Mouse (Mus musculus) stomach, postnatal 0 days (tissue): ENCODE data around the gene Cnp. TPM values are rescaled to one million over a fixed set of nuclear protein-coding genes. Genes with fewer than 3 reads are reported as not detected.

Experiments
- ATAC-seq: fragments of 200-750 bp; cut with Nextera tagmentation; 2 replicates; pipeline ENCODE4 v1.8.0; 2017; ENCODE audit not compliant: low FRiP score, low TSS enrichment
- DNase-seq: peaks from one replicate; pipeline ENCODE4 v3.0.0-alpha.2; 2016; ENCODE audit warnings: low spot score
- H3K27ac ChIP-seq: fragments of 300-500 bp; sonication (generic); replicated peaks from 2 replicates; pipeline ENCODE4 v1.5.1; 2014; ENCODE audit warnings: mild to moderate bottlenecking, control low read depth
- H3K27me3 ChIP-seq: fragments of 300-500 bp; sonication (generic); 2 replicates; pipeline ENCODE4 v1.6.1; 2014; ENCODE audit warnings: low read length; ENCODE audit not compliant: control insufficient read depth, insufficient read depth
- H3K36me3 ChIP-seq: fragments of 300-500 bp; sonication (generic); 2 replicates; pipeline ENCODE4 v1.6.1; 2014; ENCODE audit warnings: low read length, mixed read lengths; ENCODE audit not compliant: control insufficient read depth, insufficient read depth
- H3K4me1 ChIP-seq: fragments of 300-500 bp; sonication (generic); replicated peaks from 2 replicates; pipeline ENCODE4 v1.6.1; 2014; ENCODE audit warnings: antibody characterized with exemption; ENCODE audit not compliant: control insufficient read depth, insufficient read depth
- H3K4me2 ChIP-seq: fragments of 300-500 bp; sonication (generic); replicated peaks from 2 replicates; pipeline ENCODE4 v1.6.1; 2014; ENCODE audit warnings: low read depth, mild to moderate bottlenecking, control low read depth, moderate library complexity
- H3K4me3 ChIP-seq: fragments of 300-500 bp; sonication (generic); 2 replicates; pipeline ENCODE4 v1.5.1; 2014; ENCODE audit warnings: low read depth, low read length, control low read depth
- H3K9ac ChIP-seq: fragments of 300-500 bp; sonication (generic); 2 replicates; pipeline ENCODE4 v1.6.1; 2014; ENCODE audit warnings: mild to moderate bottlenecking, low read length, control low read depth, mixed read lengths
- H3K9me3 ChIP-seq: fragments of 300-500 bp; sonication (generic); 2 replicates; pipeline ENCODE4 v1.6.1; 2016; ENCODE audit warnings: low read length; ENCODE audit not compliant: control insufficient read depth
- CTCF ChIP-seq: IDR thresholded peaks from 2 replicates; pipeline ENCODE4 v1.5.1; 2016; ENCODE audit warnings: antibody characterized with exemption, low read depth, mild to moderate bottlenecking, moderate library complexity
- EP300 ChIP-seq: optimal IDR thresholded peaks from 2 replicates; pipeline ENCODE3; 2016; ENCODE audit warnings: antibody characterized with exemption
- WGBS: fragments of 180-500 bp; shearing (Covaris S2); extraction: QIAGEN DNeasy Blood & Tissue Kit; methylation state at CpG from one replicate; pipeline ENCODE4 v1.1.7; 2014; 5-methylcytosine and 5-hydroxymethylcytosine counted together
- polyA plus RNA-seq: library from polyadenylated mRNA; unstranded; fragments of >200 nt; fragmentation: Nextera tagmentation; extraction: Ambion mirVana; gene quantifications from 2 replicates; pipeline ENCODE4 v1.2.1, GENCODE M21; 2015

Cnp gene
- polyA plus RNA-seq, 1 experiment from 2014 or later, result 23.5 TPM

DNA sequence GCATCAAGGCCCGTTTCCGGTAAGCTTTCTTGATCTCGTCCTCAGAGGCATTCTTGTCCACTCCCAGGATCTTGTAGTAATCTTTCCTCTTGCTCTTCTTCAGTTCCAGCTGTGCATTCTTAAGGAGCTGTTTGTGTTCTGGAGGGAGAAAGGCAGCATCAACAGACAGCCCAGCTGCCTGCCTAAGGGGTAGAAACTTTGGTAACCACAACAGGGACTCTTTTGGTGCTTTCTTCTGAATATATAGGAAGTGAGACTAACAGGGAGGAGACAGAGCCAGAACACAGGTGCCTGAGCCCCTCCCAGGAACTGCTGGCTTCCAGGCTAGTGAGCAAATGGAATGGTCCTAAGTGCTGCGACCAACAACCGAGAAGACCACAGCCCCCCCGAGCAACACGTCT, 9.9 kb downstream of the Cnp start:
- Histone ChIP-seq H3K4me2 (no peak overlapping the region), H3K27me3 (no peaks in the 10 kb centered on the region), H3K36me3 (peaks cover 40% of the 10 kb centered on the region), H3K4me3 (no peak overlapping the region), H3K4me1 (no peaks in the 10 kb centered on the region), H3K9me3 (no peaks in the 10 kb centered on the region), H3K27ac (no peak overlapping the region), H3K9ac (no peak overlapping the region)
- WGBS, result 90% methylated on average over 7 of the region's 7 CpGs
- no peak for DNase-seq
- TF ChIP-seq EP300, result no peak
- no peak for TF ChIP-seq CTCF
- ATAC-seq, result no peak

- H3K36me3 ChIP-seq, result peaks cover 40% of the 10 kb centered on the region
- no peaks in the 10 kb centered on the region for H3K9me3 ChIP-seq
- no peak overlapping the region for H3K4me2 ChIP-seq
- no peak overlapping the region for H3K9ac ChIP-seq
- ATAC-seq, result no peak
- WGBS, result 99% methylated on average over 3 of the region's 3 CpGs
- no peaks in the 10 kb centered on the region for H3K4me1 ChIP-seq
- no peak for TF ChIP-seq EP300
- no peak for TF ChIP-seq CTCF
- DNase-seq, result no peak
- no peak overlapping the region for H3K27ac ChIP-seq
- no peaks in the 10 kb centered on the region for H3K27me3 ChIP-seq
- no peak overlapping the region for H3K4me3 ChIP-seq
Measured at GRCm38 (mm10) chr11:100585148-100585547, 10.4 kb downstream of the Cnp start.

GRCm38 (mm10) chr11:100588462-100588861, 13.8 kb downstream of the Cnp start:
- Histone ChIP-seq H3K4me3 (no peak overlapping the region), H3K9ac (no peak overlapping the region), H3K4me2 (no peak overlapping the region), H3K27me3 (no peaks in the 10 kb centered on the region), H3K36me3 (peaks cover 44% of the 10 kb centered on the region), H3K4me1 (no peaks in the 10 kb centered on the region), H3K27ac (peak overlapping the region; percentile 61; the same call in 1 of the 2 replicates), H3K9me3 (no peaks in the 10 kb centered on the region)
- 85% methylated on average over 2 of the region's 2 CpGs for WGBS
- TF ChIP-seq CTCF, result no peak
- no peak for TF ChIP-seq EP300
- ATAC-seq, result 0 out of 2 replicates have a peak, but pooled peaks have one; percentile 33
- no peak for DNase-seq

GRCm38 (mm10) chr11:100592346-100593046, 17.8 kb downstream of the Cnp start:
- no peak for ATAC-seq
- no peaks in the 10 kb centered on the region for H3K9me3 ChIP-seq

GRCm38 (mm10) chr11:100594608-100595007, 19.9 kb downstream of the Cnp start:
- no peak overlapping the region for H3K9ac ChIP-seq
- H3K27ac ChIP-seq, result no peak overlapping the region
- WGBS, result 68% methylated on average over 7 of the region's 7 CpGs
- peaks cover 38% of the 10 kb centered on the region for H3K36me3 ChIP-seq
- no peak for ATAC-seq
- no peaks in the 10 kb centered on the region for H3K27me3 ChIP-seq
- no peak for TF ChIP-seq EP300
- TF ChIP-seq CTCF, result no peak
- no peaks in the 10 kb centered on the region for H3K4me1 ChIP-seq
- no peak overlapping the region for H3K4me2 ChIP-seq
- H3K9me3 ChIP-seq, result no peaks in the 10 kb centered on the region
- no peak overlapping the region for H3K4me3 ChIP-seq
- DNase-seq, result no peak

More at GRCm38 (mm10) chr11:100592346-100593046, 17.8 kb downstream of the Cnp start:
- H3K4me3 ChIP-seq, result no peak overlapping the region
- no peaks in the 10 kb centered on the region for H3K27me3 ChIP-seq
- DNase-seq, result no peak
- H3K27ac ChIP-seq, result no peak overlapping the region
- peaks cover 28% of the 10 kb centered on the region for H3K36me3 ChIP-seq
- TF ChIP-seq EP300 (no peak), CTCF (no peak)
- H3K9ac ChIP-seq, result no peak overlapping the region
- no peaks in the 10 kb centered on the region for H3K4me1 ChIP-seq
- 89% methylated on average over 11 of the region's 11 CpGs for WGBS
- H3K4me2 ChIP-seq, result no peak overlapping the region

DNA sequence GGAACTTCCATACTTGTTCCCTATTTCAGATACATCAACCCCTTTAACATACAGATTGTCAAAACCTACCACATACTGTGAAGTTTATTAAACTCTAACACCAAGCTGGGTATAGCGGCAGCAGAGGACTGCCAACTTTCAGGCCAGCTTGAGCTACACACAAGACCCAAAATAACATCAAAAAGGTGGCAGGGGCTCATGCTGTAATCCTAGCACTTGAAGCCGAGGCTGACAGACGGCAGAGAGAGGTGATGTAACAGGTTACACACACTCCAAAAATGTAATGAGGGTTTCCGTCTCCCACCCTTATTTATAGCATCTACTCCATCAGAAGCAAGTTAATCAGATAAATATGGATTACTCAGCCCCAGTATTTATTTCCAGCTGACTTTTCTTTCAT, 20.8 kb downstream of the Cnp start:
- H3K9me3 ChIP-seq, result no peaks in the 10 kb centered on the region
- no peak overlapping the region for H3K9ac ChIP-seq
- 70% methylated on average over 4 of the region's 4 CpGs for WGBS
- TF ChIP-seq CTCF (no peak), EP300 (no peak)
- no peak overlapping the region for H3K4me2 ChIP-seq
- no peaks in the 10 kb centered on the region for H3K4me1 ChIP-seq
- H3K27ac ChIP-seq, result no peak overlapping the region
- DNase-seq (no peak), ATAC-seq (no peak)
- no peak overlapping the region for H3K4me3 ChIP-seq
- no peaks in the 10 kb centered on the region for H3K27me3 ChIP-seq
- H3K36me3 ChIP-seq, result peaks cover 36% of the 10 kb centered on the region
